8 mouse cellular contexts compared by ENCODE assay signal in the genomic region with DNA sequence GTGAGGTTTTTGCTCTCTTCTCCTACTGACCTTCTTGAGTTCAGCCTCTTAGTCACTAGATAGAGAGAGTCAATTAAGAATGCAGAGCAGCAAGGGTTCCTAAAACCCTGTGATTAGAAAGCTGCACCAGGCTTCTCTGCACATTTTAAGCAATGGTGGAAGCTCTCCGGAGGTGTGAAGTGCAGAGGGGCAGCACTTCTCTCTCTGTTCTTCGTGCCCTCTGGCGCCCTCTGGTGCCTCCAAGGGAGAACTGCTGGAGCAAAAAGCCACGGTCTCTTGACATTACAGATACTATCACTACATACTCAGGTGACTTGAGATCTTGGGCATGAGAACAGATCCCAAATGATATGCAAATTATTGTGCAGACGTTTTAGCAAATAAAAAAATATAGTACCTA.
DNase-seq lines count a peak whose midpoint lies in the region; ATAC-seq and TF ChIP-seq lines count a peak whose summit lies in the region.

No protein-coding gene starts in this region.

- no peak for ATAC-seq in heart, postnatal 0 days (ENCODE audit: insufficient read depth, low read depth)
- ATAC-seq in kidney, embryonic 15.5 days (replicated peaks; ENCODE audit: low FRiP score), result peak; percentile 76
- ATAC-seq in neural tube, embryonic 13.5 days (ENCODE audit: low read depth), result peak; percentile 71; the same call in 1 of the 2 replicates

- intact Hi-C loops in heart, postnatal 25 days (cut with DNase I), result no loop called here
- intact Hi-C loops in gastrocnemius, adult 2 months (cut with DNase I), result no loop called here

- H3K36me3 ChIP-seq in heart, postnatal 0 days (replicated peaks; ENCODE audit: control insufficient read depth, insufficient read depth, low read length), result no peaks in the 10 kb centered on the region
- H3K36me3 ChIP-seq in kidney, embryonic 15.5 days, result no peaks in the 10 kb centered on the region
- no peaks in the 10 kb centered on the region for H3K36me3 ChIP-seq in liver, adult 2 months (ENCODE audit: control insufficient read depth, insufficient read depth, low read length)
- no peaks in the 10 kb centered on the region for H3K36me3 ChIP-seq in neural tube, embryonic 13.5 days

- peak; percentile 83 for TF ChIP-seq CTCF in heart, postnatal 0 days (IDR thresholded peaks at IDR 0.05; ENCODE audit: low read depth)
- TF ChIP-seq CTCF in gastrocnemius, adult 2 months (IDR thresholded peaks at IDR 0.05), result peak; percentile 89
- TF ChIP-seq CTCF in liver, adult 2 months (IDR thresholded peaks at IDR 0.05; ENCODE audit: low read depth, low read length), result peak; percentile 90

- H3K9me3 ChIP-seq in heart, postnatal 0 days (replicated peaks; ENCODE audit: control insufficient read depth, low read length), result no peaks in the 10 kb centered on the region
- no peaks in the 10 kb centered on the region for H3K9me3 ChIP-seq in kidney, embryonic 15.5 days (replicated peaks)
- no peaks in the 10 kb centered on the region for H3K9me3 ChIP-seq in neural tube, embryonic 13.5 days

- no peaks in the 10 kb centered on the region for H3K27me3 ChIP-seq in heart, postnatal 0 days (ENCODE audit: control insufficient read depth, insufficient read depth, low read length)
- peaks cover 3% of the 10 kb centered on the region; the same call in 1 of the 2 replicates for H3K27me3 ChIP-seq in kidney, embryonic 15.5 days
- no peaks in the 10 kb centered on the region for H3K27me3 ChIP-seq in liver, adult 2 months (ENCODE audit: control insufficient read depth, insufficient read depth, low read length)
- no peaks in the 10 kb centered on the region for H3K27me3 ChIP-seq in neural tube, embryonic 13.5 days

- no peaks in the 10 kb centered on the region for H3K4me1 ChIP-seq in heart, postnatal 0 days (ENCODE audit: control insufficient read depth, insufficient read depth)
- H3K4me1 ChIP-seq in kidney, embryonic 15.5 days, result no peaks in the 10 kb centered on the region
- no peaks in the 10 kb centered on the region for H3K4me1 ChIP-seq in liver, adult 2 months (ENCODE audit: control insufficient read depth, insufficient read depth, low read length)
- peaks cover 5% of the 10 kb centered on the region; the same call in 1 of the 2 replicates for H3K4me1 ChIP-seq in neural tube, embryonic 13.5 days (replicated peaks)

- no peak overlapping the region for H3K9ac ChIP-seq in heart, postnatal 0 days (replicated peaks; ENCODE audit: low read depth, low read length)
- no peak overlapping the region for H3K9ac ChIP-seq in kidney, embryonic 15.5 days
- no peak overlapping the region for H3K9ac ChIP-seq in liver, adult 2 months (ENCODE audit: low read depth, low read length)
- no peak overlapping the region for H3K9ac ChIP-seq in neural tube, embryonic 13.5 days

- H3K4me3 ChIP-seq in heart, postnatal 0 days (ENCODE audit: low read depth, low read length), result no peak overlapping the region
- H3K4me3 ChIP-seq in gastrocnemius, adult 2 months, result no peak overlapping the region
- no peak overlapping the region for H3K4me3 ChIP-seq in kidney, embryonic 15.5 days (replicated peaks)
- H3K4me3 ChIP-seq in liver, adult 2 months (ENCODE audit: insufficient read depth, low read depth, low read length), result no peak overlapping the region; the same call in 1 of the 2 replicates
- H3K4me3 ChIP-seq in neural tube, embryonic 13.5 days, result no peak overlapping the region

- no peak overlapping the region for H3K27ac ChIP-seq in heart, postnatal 0 days (ENCODE audit: low read depth)
- H3K27ac ChIP-seq in gastrocnemius, adult 2 months, result no peak overlapping the region
- H3K27ac ChIP-seq in kidney, embryonic 15.5 days, result no peak overlapping the region
- H3K27ac ChIP-seq in liver, adult 2 months (replicated peaks; ENCODE audit: insufficient read depth, low read depth, low read length), result no peak overlapping the region
- no peak overlapping the region for H3K27ac ChIP-seq in neural tube, embryonic 13.5 days (replicated peaks)

- no peaks in the 10 kb centered on the region for H3K79me2 ChIP-seq in liver, adult 2 months (ENCODE audit: control insufficient read depth, insufficient read depth, low read length)

- 3% methylated on average over 5 of the region's 5 CpGs for WGBS in heart, postnatal 0 days
- 4% methylated on average over 5 of the region's 5 CpGs for WGBS in kidney, embryonic 15.5 days
- 3% methylated on average over 5 of the region's 5 CpGs for WGBS in liver, adult 2 months
- WGBS in neural tube, embryonic 13.5 days, result 8% methylated on average over 5 of the region's 5 CpGs

- no peak overlapping the region for H3K4me2 ChIP-seq in heart, postnatal 0 days (ENCODE audit: low read depth, low read length)
- no peak overlapping the region for H3K4me2 ChIP-seq in kidney, embryonic 15.5 days
- H3K4me2 ChIP-seq in neural tube, embryonic 13.5 days, result no peak overlapping the region; the same call in 1 of the 2 replicates

- no peak for TF ChIP-seq EP300 in heart, postnatal 0 days (IDR thresholded peaks at IDR 0.05; ENCODE audit: low read depth)

- DNase-seq in heart, postnatal 0 days (ENCODE audit: low spot score), result peak; percentile 23
- DNase-seq in heart, postnatal 25 days (ENCODE audit: low spot score), result no peak
- peak; percentile 85 to 86 for DNase-seq in cerebellum, postnatal 14 days
- DNase-seq in gastrocnemius, adult 2 months, result peak; percentile 35
- DNase-seq in liver, adult 2 months (ENCODE audit: extremely low read depth, low read depth, low spot score), result peak; percentile 7
- DNase-seq in testis, postnatal 10 days (ENCODE audit: low spot score), result peak; percentile 76

- TF ChIP-seq POLR2A in liver, adult 2 months (IDR thresholded peaks at IDR 0.05; ENCODE audit: extremely low read depth, insufficient read depth, low read length), result no peak
